22 mouse cellular contexts compared by ENCODE assay signal in genomic region chr10:61506381-61507200, GRCm38 (mm10). TPM values are rescaled to one million over a fixed set of nuclear protein-coding genes. Genes with fewer than 3 reads are reported as not detected.
A peak's percentile ranks its signal among the peaks of the same experiment; 100 is the strongest.
DNase-seq lines count a peak whose midpoint lies in the region; ATAC-seq and TF ChIP-seq lines count a peak whose summit lies in the region.
"Had no signal": no experiment of that assay in that cellular context is flagged by ENCODE, and none has a peak within 500 bp of the region (broad histone marks: within the 10 kb centered on the region; RNA-seq: fewer than 3 reads in every experiment).

No protein-coding gene starts in this region.

- H3K4me3 ChIP-seq in lung, embryonic 14.5 days (ENCODE audit: low read depth, low read length): no peak overlapping the region
- H3K4me3 ChIP-seq in stomach, embryonic 15.5 days (replicated peaks): no peak overlapping the region
- H3K4me3 ChIP-seq in gastrocnemius, adult 2 months: no peak overlapping the region
- H3K4me3 ChIP-seq: embryonic facial prominence, embryonic 15.5 days; heart, embryonic 15.5 days; hindbrain, embryonic 13.5 days; limb, embryonic 15.5 days; midbrain, embryonic 12.5 days had no signal

- no peak for ATAC-seq in lung, embryonic 14.5 days (ENCODE audit: insufficient read depth)
- no peak; the same call in 1 of the 2 replicates for ATAC-seq in stomach, embryonic 15.5 days (ENCODE audit: insufficient read depth, low FRiP score, low read depth)

- no peak overlapping the region for H3K27ac ChIP-seq in lung, embryonic 14.5 days (ENCODE audit: low read depth)
- H3K27ac ChIP-seq in stomach, embryonic 15.5 days: peak overlapping the region; percentile 33; the same call in 1 of the 2 replicates
- no peak overlapping the region for H3K27ac ChIP-seq in gastrocnemius, adult 2 months
- H3K27ac ChIP-seq: embryonic facial prominence, embryonic 15.5 days; heart, embryonic 15.5 days; hindbrain, embryonic 13.5 days; limb, embryonic 15.5 days; liver, embryonic 14.5 days; midbrain, embryonic 12.5 days had no signal

- DNase-seq in adrenal gland, postnatal 14 days: peak; percentile 2
- no peak for DNase-seq in adrenal gland, postnatal 4 days (ENCODE audit: low spot score in 2 of 2)
- DNase-seq in lung, embryonic 14.5 days: peak; percentile 48
- DNase-seq in lung, postnatal 4 days: no peak
- DNase-seq in brain, embryonic 14.5 days (ENCODE audit: low read depth): peak; percentile 38
- DNase-seq in ovary, postnatal 14 days (ENCODE audit: low spot score): no peak
- no peak for DNase-seq in gastrocnemius, adult 2 months
- DNase-seq: adrenal gland, postnatal 36 days; cerebellum, adult 11-12 months; cerebellum, postnatal 25 days; heart, postnatal 36 days; kidney, adult 9 months; kidney, postnatal 14 days; lung, postnatal 10 days; right cerebral cortex, postnatal 25 days had no signal

- no peaks in the 10 kb centered on the region for H3K9me3 ChIP-seq in lung, embryonic 14.5 days (ENCODE audit: low read depth, low read length)
- no peaks in the 10 kb centered on the region for H3K9me3 ChIP-seq in stomach, embryonic 15.5 days
- H3K9me3 ChIP-seq: embryonic facial prominence, embryonic 15.5 days; heart, embryonic 15.5 days; hindbrain, embryonic 13.5 days; limb, embryonic 15.5 days; midbrain, embryonic 12.5 days had no signal

- WGBS in lung, embryonic 14.5 days: 50% methylated on average over 7 of the region's 7 CpGs
- 39% methylated on average over 7 of the region's 7 CpGs for WGBS in stomach, embryonic 15.5 days

- no peak for TF ChIP-seq POLR2A in brain, embryonic 14.5 days (IDR thresholded peaks at IDR 0.05; ENCODE audit: borderline replicate concordance, extremely low read depth, insufficient read depth, insufficient read length, poor library complexity, severe bottlenecking)

- no peaks in the 10 kb centered on the region for H3K36me3 ChIP-seq in lung, embryonic 14.5 days (ENCODE audit: insufficient read depth)
- no peaks in the 10 kb centered on the region for H3K36me3 ChIP-seq in stomach, embryonic 15.5 days
- H3K36me3 ChIP-seq: embryonic facial prominence, embryonic 15.5 days; heart, embryonic 15.5 days; hindbrain, embryonic 13.5 days; limb, embryonic 15.5 days; midbrain, embryonic 12.5 days had no signal

- TF ChIP-seq CTCF in lung, embryonic 14.5 days (IDR thresholded peaks at IDR 0.05; ENCODE audit: low read depth): no peak
- no peak for TF ChIP-seq CTCF in brain, embryonic 14.5 days (IDR thresholded peaks at IDR 0.05; ENCODE audit: borderline replicate concordance, extremely low read depth, insufficient read depth, insufficient read length)
- TF ChIP-seq CTCF in gastrocnemius, adult 2 months (IDR thresholded peaks at IDR 0.05): no peak

- H3K4me1 ChIP-seq in lung, embryonic 14.5 days (ENCODE audit: insufficient read depth): no peaks in the 10 kb centered on the region
- 0 out of 2 replicates have a peak, but pooled peaks cover 2% of the 10 kb centered on the region for H3K4me1 ChIP-seq in stomach, embryonic 15.5 days
- H3K4me1 ChIP-seq: embryonic facial prominence, embryonic 15.5 days had no signal

- intact Hi-C loops in gastrocnemius, adult 2 months (cut with DNase I): no loop called here

- no peak overlapping the region for H3K9ac ChIP-seq in lung, embryonic 14.5 days
- H3K9ac ChIP-seq in stomach, embryonic 15.5 days: no peak overlapping the region
- H3K9ac ChIP-seq: embryonic facial prominence, embryonic 15.5 days; heart, embryonic 15.5 days; hindbrain, embryonic 13.5 days; limb, embryonic 15.5 days; liver, embryonic 14.5 days; midbrain, embryonic 12.5 days had no signal

- H3K27me3 ChIP-seq in lung, embryonic 14.5 days (ENCODE audit: insufficient read depth, low read length): no peaks in the 10 kb centered on the region
- H3K27me3 ChIP-seq in stomach, embryonic 15.5 days (replicated peaks): no peaks in the 10 kb centered on the region
- H3K27me3 ChIP-seq: embryonic facial prominence, embryonic 15.5 days; heart, embryonic 15.5 days; hindbrain, embryonic 13.5 days; limb, embryonic 15.5 days; midbrain, embryonic 12.5 days had no signal

- H3K4me2 ChIP-seq in lung, embryonic 14.5 days: no peak overlapping the region
- no peak overlapping the region for H3K4me2 ChIP-seq in stomach, embryonic 15.5 days
- H3K4me2 ChIP-seq: embryonic facial prominence, embryonic 15.5 days; heart, embryonic 15.5 days; hindbrain, embryonic 13.5 days; limb, embryonic 15.5 days; midbrain, embryonic 12.5 days had no signal

RNA-seq across cellular contexts. Expression of gene Lrrc20, which starts 31.0 kb away (rescaled TPM):
- total RNA-seq in adrenal gland, postnatal 14 days (2021): 11.7 and 15.5 TPM in 2 replicates
- 10 to 100 TPM; 12.2 to 13.8 TPM for total RNA-seq in adrenal gland, postnatal 4 days (2021)
- polyA plus RNA-seq in lung, embryonic 14.5 days (2014; fragmentation: Nextera tagmentation; extraction: Ambion mirVana): 8.5 and 9.8 TPM in 2 replicates
- polyA plus RNA-seq in brain, embryonic 14.5 days (2012; rRNA removed): 23.6 and 25.6 TPM in 2 replicates
- 5.4 and 5.6 TPM in 2 replicates for polyA plus RNA-seq in stomach, embryonic 15.5 days (2015; fragmentation: Nextera tagmentation; extraction: Ambion mirVana)
- 100 to 1,000 TPM; 133 to 164 TPM for total RNA-seq in gastrocnemius, adult 2 months (2021)

RNA-seq across cellular contexts. Expression of gene Eif4ebp2, which starts 54.1 kb away (rescaled TPM):
- total RNA-seq in adrenal gland, postnatal 14 days (2021): 109 and 114 TPM in 2 replicates
- total RNA-seq in adrenal gland, postnatal 4 days (2021): 100 to 1,000 TPM; 112 to 123 TPM
- polyA plus RNA-seq in lung, embryonic 14.5 days (2014; fragmentation: Nextera tagmentation; extraction: Ambion mirVana): 53.8 and 57.4 TPM in 2 replicates
- polyA plus RNA-seq in brain, embryonic 14.5 days (2012; rRNA removed): 72.0 and 86.6 TPM in 2 replicates
- 72.3 and 77.5 TPM in 2 replicates for polyA plus RNA-seq in stomach, embryonic 15.5 days (2015; fragmentation: Nextera tagmentation; extraction: Ambion mirVana)
- 100 to 1,000 TPM; 117 to 161 TPM for total RNA-seq in gastrocnemius, adult 2 months (2021)

Comparison
In these comparisons a context has a peak if more than half of its experiments do, and no peak if none do; other contexts are left out.
1. DNase-seq: peak in adrenal gland, postnatal 14 days (single experiment), lung, embryonic 14.5 days (single experiment) and brain, embryonic 14.5 days (single experiment); none in adrenal gland, postnatal 4 days (0 of 2), lung, postnatal 4 days (0 of 2), ovary, postnatal 14 days (single experiment) and gastrocnemius, adult 2 months (single experiment).